Mouse (Mus musculus): ENCODE results near the gene Asic4. TPM values are rescaled to one million over a fixed set of nuclear protein-coding genes. Genes with fewer than 3 reads are reported as not detected.

Asic4 gene
- total and polyA plus RNA-seq, 3 experiments: 0.18 to 0.19 TPM; not detected in 1

DNA sequence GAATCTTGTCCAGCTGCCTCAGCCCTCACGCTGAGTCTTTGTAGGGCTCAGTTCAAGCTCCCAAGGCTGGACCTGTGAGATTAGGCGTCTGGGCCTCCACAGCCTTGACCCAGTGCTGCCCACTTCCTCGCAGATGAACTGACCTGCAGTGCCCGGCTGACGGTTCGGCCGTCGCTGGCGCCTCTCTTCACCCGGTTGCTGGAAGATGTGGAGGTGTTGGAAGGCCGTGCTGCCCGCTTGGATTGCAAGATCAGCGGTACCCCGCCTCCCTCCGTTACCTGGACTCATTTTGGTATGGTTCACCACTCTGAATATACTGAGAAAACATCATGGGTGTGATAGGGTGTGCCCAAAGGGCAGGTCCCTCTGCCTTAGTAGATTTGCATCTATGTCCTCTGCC, 44.1 kb upstream of the Asic4 start:
- Histone ChIP-seq H3K27ac (ENCODE audit: control insufficient read depth, low read depth, low read length) (no peak overlapping the region), H3K27me3 (ENCODE audit: control insufficient read depth in 1 of 2, insufficient read depth in 2 of 2, low read length in 2 of 2) (no peaks in the 10 kb centered on the region), H3K9ac (ENCODE audit: control insufficient read depth, low read depth, low read length, poor library complexity, severe bottlenecking) (no peak overlapping the region), H3K4me1 (ENCODE audit: control insufficient read depth in 1 of 2, insufficient read depth in 2 of 2, low read length in 2 of 2) (no peaks in the 10 kb centered on the region), H3K36me3 (ENCODE audit: control insufficient read depth in 1 of 2, insufficient read depth in 2 of 2, low read length in 2 of 2) (no peaks in the 10 kb centered on the region), H3K9me3 (replicated peaks; ENCODE audit: insufficient read depth, low read length) (no peaks in the 10 kb centered on the region), H3K79me2 (ENCODE audit: control insufficient read depth, insufficient read depth, low read length, poor library complexity) (no peaks in the 10 kb centered on the region), H3K4me3 (ENCODE audit: control insufficient read depth in 1 of 2, insufficient read depth in 1 of 2, low read depth in 2 of 2, low read length in 2 of 2) (no peak overlapping the region)
- TF ChIP-seq BHLHE40 (IDR thresholded peaks at IDR 0.05; ENCODE audit: borderline replicate concordance, low read depth, low read length) (no peak), UBTF (IDR thresholded peaks at IDR 0.05; ENCODE audit: borderline replicate concordance, insufficient read depth, low read depth, low read length) (no peak), RCOR1 (IDR thresholded peaks at IDR 0.05; ENCODE audit: low read depth, low read length) (no peak), RAD21 (IDR thresholded peaks at IDR 0.05; ENCODE audit: low read depth, low read length) (no peak), KAT2A (conservative IDR thresholded peaks at IDR 0.05; ENCODE audit: low read depth, low read length) (no peak), SMC3 (IDR thresholded peaks at IDR 0.05; ENCODE audit: low read depth, low read length) (no peak), POLR2AphosphoS2 (IDR thresholded peaks at IDR 0.05; ENCODE audit: low read length) (no peak), ZNF384 (IDR thresholded peaks at IDR 0.05; ENCODE audit: low read depth, low read length) (no peak), MAZ (IDR thresholded peaks at IDR 0.05; ENCODE audit: low read depth, low read length) (no peak), CHD2 (IDR thresholded peaks at IDR 0.05; ENCODE audit: low read length) (no peak), SIN3A (IDR thresholded peaks at IDR 0.05; ENCODE audit: low read length) (no peak), ETS1 (IDR thresholded peaks at IDR 0.05; ENCODE audit: low read depth, low read length) (no peak), ZMIZ1 (IDR thresholded peaks at IDR 0.05; ENCODE audit: low read depth, low read length) (no peak), MAFK (IDR thresholded peaks at IDR 0.05; ENCODE audit: borderline replicate concordance, low read depth, low read length) (no peak), TAL1 (IDR thresholded peaks at IDR 0.05; ENCODE audit: low read length) (no peak), JUND (IDR thresholded peaks at IDR 0.05; ENCODE audit: low read depth, low read length) (no peak), TCF12 (IDR thresholded peaks at IDR 0.05; ENCODE audit: low read depth, low read length) (no peak), ZC3H11A (IDR thresholded peaks at IDR 0.05; ENCODE audit: low read depth, low read length) (no peak)
- DNase-seq (ENCODE audit: low read depth, low spot score): no peak

DNA sequence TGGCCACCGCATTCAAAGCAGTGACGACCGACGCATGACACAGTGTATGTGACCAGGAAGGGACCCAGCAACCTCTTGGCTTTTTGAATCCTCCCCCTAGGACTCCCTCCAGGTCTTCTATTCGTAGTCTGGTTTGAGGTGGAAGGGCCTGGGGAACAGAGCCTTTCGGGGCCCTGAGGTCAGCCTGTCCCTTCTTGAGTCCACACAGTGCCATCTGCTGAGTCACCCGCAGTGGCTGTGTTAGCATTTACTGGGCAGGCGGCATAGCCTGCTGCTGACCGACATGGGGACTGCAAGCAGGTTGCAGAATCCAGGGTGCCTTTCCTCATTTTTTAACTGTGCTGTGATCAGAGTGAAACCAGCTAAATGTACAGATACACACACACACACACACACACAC, 43.2 kb upstream of the Asic4 start:
- no peak overlapping the region for H3K27ac ChIP-seq (ENCODE audit: control insufficient read depth, low read depth, low read length)
- DNase-seq (ENCODE audit: low read depth, low spot score): no peak
- H3K9me3 ChIP-seq (replicated peaks; ENCODE audit: insufficient read depth, low read length): no peaks in the 10 kb centered on the region
- H3K36me3 ChIP-seq (ENCODE audit: control insufficient read depth in 1 of 2, insufficient read depth in 2 of 2, low read length in 2 of 2): no peaks in the 10 kb centered on the region
- TF ChIP-seq CHD2 (IDR thresholded peaks at IDR 0.05; ENCODE audit: low read length): no peak
- TF ChIP-seq ETS1 (IDR thresholded peaks at IDR 0.05; ENCODE audit: low read depth, low read length): no peak
- no peak for TF ChIP-seq SIN3A (IDR thresholded peaks at IDR 0.05; ENCODE audit: low read length)
- TF ChIP-seq POLR2A (IDR thresholded peaks at IDR 0.05; ENCODE audit: control insufficient read depth in 1 of 2, insufficient read depth in 1 of 2, low read depth in 1 of 2, low read length in 2 of 2, poor library complexity in 1 of 2): no peak
- no peak for TF ChIP-seq JUND (IDR thresholded peaks at IDR 0.05; ENCODE audit: low read depth, low read length)
- no peak for TF ChIP-seq GATA1 (IDR thresholded peaks at IDR 0.05; ENCODE audit: low read depth, low read length)
- no peak for TF ChIP-seq EP300 (IDR thresholded peaks at IDR 0.05; ENCODE audit: low read depth in 1 of 2, low read length in 2 of 2)
- no peak for TF ChIP-seq BHLHE40 (IDR thresholded peaks at IDR 0.05; ENCODE audit: borderline replicate concordance, low read depth, low read length)
- no peak for TF ChIP-seq E2F4 (IDR thresholded peaks at IDR 0.05; ENCODE audit: borderline replicate concordance, low read depth, low read length)
- no peak for TF ChIP-seq KAT2A (conservative IDR thresholded peaks at IDR 0.05; ENCODE audit: low read depth, low read length)
- no peak for TF ChIP-seq NELFE (IDR thresholded peaks at IDR 0.05; ENCODE audit: low read depth, low read length)
- TF ChIP-seq HCFC1 (IDR thresholded peaks at IDR 0.05; ENCODE audit: low read depth, low read length): no peak
- TF ChIP-seq UBTF (IDR thresholded peaks at IDR 0.05; ENCODE audit: borderline replicate concordance, insufficient read depth, low read depth, low read length): no peak
- no peak for TF ChIP-seq POLR2AphosphoS2 (IDR thresholded peaks at IDR 0.05; ENCODE audit: low read length)
- no peak for TF ChIP-seq ZC3H11A (IDR thresholded peaks at IDR 0.05; ENCODE audit: low read depth, low read length)
- no peak for TF ChIP-seq ZKSCAN1 (IDR thresholded peaks at IDR 0.05; ENCODE audit: low read depth, low read length)
- no peak for TF ChIP-seq MXI1 (IDR thresholded peaks at IDR 0.05; ENCODE audit: low read depth, low read length)
- H3K9ac ChIP-seq (ENCODE audit: control insufficient read depth, low read depth, low read length, poor library complexity, severe bottlenecking): no peak overlapping the region
- H3K27me3 ChIP-seq (ENCODE audit: control insufficient read depth in 1 of 2, insufficient read depth in 2 of 2, low read length in 2 of 2): no peaks in the 10 kb centered on the region
- no peak overlapping the region for H3K4me3 ChIP-seq (ENCODE audit: control insufficient read depth in 1 of 2, insufficient read depth in 1 of 2, low read depth in 2 of 2, low read length in 2 of 2)
- H3K4me1 ChIP-seq (ENCODE audit: control insufficient read depth in 1 of 2, insufficient read depth in 2 of 2, low read length in 2 of 2): no peaks in the 10 kb centered on the region
- H3K79me2 ChIP-seq (ENCODE audit: control insufficient read depth, insufficient read depth, low read length, poor library complexity): no peaks in the 10 kb centered on the region

All from MEL (cell line).